Mouse (Mus musculus) embryonic fibroblast, embryonic 13.5 days (primary cell): ENCODE results near the gene Lztr1.

Experiments used
- CTCF ChIP-seq: IDR thresholded peaks from 2 replicates; pipeline ENCODE4 v1.5.1; 2011; ENCODE audit warnings: mild to moderate bottlenecking, control low read depth, low read length, moderate library complexity, borderline replicate concordance; ENCODE audit not compliant: insufficient read depth
- POLR2A ChIP-seq: IDR thresholded peaks from 2 replicates; pipeline ENCODE4 v1.6.1; 2011; ENCODE audit warnings: low read depth, mild to moderate bottlenecking, control low read depth, low read length, moderate library complexity

DNA sequence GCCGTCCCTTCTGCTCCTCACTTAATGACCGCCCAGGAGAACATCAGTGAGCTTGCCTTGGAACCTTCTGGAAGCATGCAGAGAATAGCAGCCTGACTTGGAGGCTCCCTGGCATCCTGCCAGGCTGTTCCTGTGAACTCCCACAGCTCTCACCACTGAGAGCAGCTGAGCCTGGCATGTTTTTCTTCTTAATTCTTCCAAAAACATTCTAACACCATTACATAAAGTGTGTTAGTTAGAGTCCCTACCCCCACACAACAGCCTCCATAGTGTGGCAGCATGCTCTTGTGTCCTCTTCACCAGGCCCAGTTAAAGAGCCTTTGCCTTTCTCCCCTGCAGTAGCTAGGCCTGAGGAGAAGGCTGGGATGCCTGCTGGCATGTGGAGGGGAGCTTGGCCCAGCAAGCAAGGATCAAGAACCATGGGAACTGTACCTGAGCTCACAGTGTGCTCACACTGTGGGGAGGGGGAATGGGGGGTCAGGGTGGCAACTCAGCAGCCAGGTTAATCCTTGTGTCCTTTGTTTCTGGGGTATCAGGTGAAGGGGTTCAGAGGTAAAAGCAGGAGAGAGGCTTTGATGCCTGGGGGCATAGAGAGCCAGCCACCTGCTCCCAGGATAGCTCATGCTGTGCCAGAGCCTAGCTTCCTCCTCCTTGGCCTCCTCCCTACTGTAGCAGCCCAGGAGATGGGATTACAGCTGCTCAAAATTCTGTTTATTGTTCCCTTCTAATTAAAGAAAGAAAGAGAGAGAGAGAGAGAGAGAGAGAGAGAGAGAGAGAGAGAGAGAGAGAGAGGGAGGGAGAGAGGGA, 11.8 kb upstream of the Lztr1 start:
- no peak for TF ChIP-seq CTCF
- TF ChIP-seq POLR2A, result no peak
